9 mouse cellular contexts compared by ENCODE assay signal in genomic region chr7:133120221-133120751, GRCm38 (mm10). TPM values are rescaled to one million over a fixed set of nuclear protein-coding genes. Genes with fewer than 3 reads are reported as not detected.
DNase-seq lines count a peak whose midpoint lies in the region; ATAC-seq and TF ChIP-seq lines count a peak whose summit lies in the region.
"Had no signal": no experiment of that assay in that cellular context is flagged by ENCODE, and none has a peak within 500 bp of the region (broad histone marks: within the 10 kb centered on the region; RNA-seq: fewer than 3 reads in every experiment).

No protein-coding gene starts in this region.

- TF ChIP-seq CTCF in heart, postnatal 0 days (IDR thresholded peaks at IDR 0.05; ENCODE audit: low read depth), result no peak

- peak overlapping the region; percentile 26; the same call in 1 of the 2 replicates for H3K27ac ChIP-seq in heart, postnatal 0 days (ENCODE audit: low read depth)
- peak overlapping the region; percentile 99 for H3K27ac ChIP-seq in embryonic facial prominence, embryonic 10.5 days (replicated peaks)
- H3K27ac ChIP-seq in intestine, embryonic 16.5 days (ENCODE audit: low read length), result peak overlapping the region; percentile 57
- H3K27ac ChIP-seq in neural tube, embryonic 13.5 days (replicated peaks), result peak overlapping the region; percentile 64

- peak overlapping the region; percentile 93 for H3K4me3 ChIP-seq in heart, postnatal 0 days (ENCODE audit: low read depth, low read length)
- H3K4me3 ChIP-seq in embryonic facial prominence, embryonic 10.5 days, result peak overlapping the region; percentile 98
- peak overlapping the region; percentile 39 for H3K4me3 ChIP-seq in intestine, embryonic 16.5 days (ENCODE audit: low read length)
- peak overlapping the region; percentile 94 for H3K4me3 ChIP-seq in neural tube, embryonic 13.5 days
- H3K4me3 ChIP-seq: erythroblast, embryonic 14.5 days had no signal

- peak overlapping the region; percentile 38 for H3K9ac ChIP-seq in heart, postnatal 0 days (replicated peaks; ENCODE audit: low read depth, low read length)
- peak overlapping the region; percentile 65 for H3K9ac ChIP-seq in intestine, embryonic 16.5 days (ENCODE audit: low read depth, low read length)
- peak overlapping the region; percentile 66 for H3K9ac ChIP-seq in neural tube, embryonic 13.5 days

- no peak for ATAC-seq in heart, postnatal 0 days (ENCODE audit: insufficient read depth, low read depth)
- ATAC-seq in intestine, embryonic 16.5 days, result no peak
- ATAC-seq in neural tube, embryonic 13.5 days (ENCODE audit: low read depth), result no peak

- H3K36me3 ChIP-seq in heart, postnatal 0 days (replicated peaks; ENCODE audit: control insufficient read depth, insufficient read depth, low read length), result no peaks in the 10 kb centered on the region
- H3K36me3 ChIP-seq in embryonic facial prominence, embryonic 10.5 days (replicated peaks), result no peaks in the 10 kb centered on the region
- no peaks in the 10 kb centered on the region for H3K36me3 ChIP-seq in intestine, embryonic 16.5 days (ENCODE audit: control insufficient read depth, insufficient read depth, low read length)
- H3K36me3 ChIP-seq in neural tube, embryonic 13.5 days, result no peaks in the 10 kb centered on the region

- no peak for TF ChIP-seq EP300 in heart, postnatal 0 days (IDR thresholded peaks at IDR 0.05; ENCODE audit: low read depth)

- DNase-seq in heart, postnatal 0 days (ENCODE audit: low spot score), result no peak
- DNase-seq in heart, postnatal 25 days (ENCODE audit: low spot score), result no peak
- DNase-seq in embryonic facial prominence, embryonic 10.5 days (ENCODE audit: low spot score), result peak; percentile 60
- no peak for DNase-seq in layer of hippocampus, postnatal 36 days
- no peak for DNase-seq in adrenal gland, postnatal 14 days
- no peak for DNase-seq in spleen, postnatal 4 days (ENCODE audit: low spot score in 2 of 2)

- no peaks in the 10 kb centered on the region for H3K9me3 ChIP-seq in heart, postnatal 0 days (replicated peaks; ENCODE audit: control insufficient read depth, low read length)
- no peaks in the 10 kb centered on the region for H3K9me3 ChIP-seq in embryonic facial prominence, embryonic 10.5 days
- H3K9me3 ChIP-seq in intestine, embryonic 16.5 days (ENCODE audit: control insufficient read depth, low read length), result no peaks in the 10 kb centered on the region
- H3K9me3 ChIP-seq in neural tube, embryonic 13.5 days, result no peaks in the 10 kb centered on the region

- peak overlapping the region; percentile 68 for H3K4me2 ChIP-seq in heart, postnatal 0 days (ENCODE audit: low read depth, low read length)
- peak overlapping the region; percentile 93 for H3K4me2 ChIP-seq in intestine, embryonic 16.5 days (ENCODE audit: low read depth, low read length)
- H3K4me2 ChIP-seq in neural tube, embryonic 13.5 days, result peak overlapping the region; percentile 95

- H3K4me1 ChIP-seq in heart, postnatal 0 days (ENCODE audit: control insufficient read depth, insufficient read depth), result peaks cover 51% of the 10 kb centered on the region
- peaks cover 68% of the 10 kb centered on the region for H3K4me1 ChIP-seq in embryonic facial prominence, embryonic 10.5 days
- peaks cover 48% of the 10 kb centered on the region for H3K4me1 ChIP-seq in intestine, embryonic 16.5 days (ENCODE audit: control insufficient read depth, insufficient read depth, low read length)
- H3K4me1 ChIP-seq in neural tube, embryonic 13.5 days (replicated peaks), result peaks cover 72% of the 10 kb centered on the region

- intact Hi-C loops in heart, postnatal 25 days (cut with DNase I), result loop anchor here (5.0 to 10.0 kb wide), 3 partner anchors 43 to 455 kb away; partner anchors contain the start of genes Abraxas2 and Eef1akmt2

- H3K27me3 ChIP-seq in heart, postnatal 0 days (ENCODE audit: control insufficient read depth, insufficient read depth, low read length), result no peaks in the 10 kb centered on the region
- H3K27me3 ChIP-seq in embryonic facial prominence, embryonic 10.5 days (replicated peaks; ENCODE audit: low read depth, poor library complexity, severe bottlenecking), result peaks cover 7% of the 10 kb centered on the region
- H3K27me3 ChIP-seq in intestine, embryonic 16.5 days (replicated peaks; ENCODE audit: control insufficient read depth, insufficient read depth, low read length), result no peaks in the 10 kb centered on the region
- peaks cover 1% of the 10 kb centered on the region; the same call in 1 of the 2 replicates for H3K27me3 ChIP-seq in neural tube, embryonic 13.5 days

- 16% methylated on average over 15 of the region's 15 CpGs for WGBS in heart, postnatal 0 days
- WGBS in embryonic facial prominence, embryonic 10.5 days, result 1% methylated on average over 15 of the region's 15 CpGs
- WGBS in intestine, embryonic 16.5 days, result 22% methylated on average over 15 of the region's 15 CpGs
- 2% methylated on average over 15 of the region's 15 CpGs for WGBS in neural tube, embryonic 13.5 days

RNA-seq across cellular contexts. Expression of gene Fgfr2, which starts 2.9 kb away (rescaled TPM):
- 10.0 and 11.5 TPM in 2 replicates for total RNA-seq in heart, postnatal 0 days (2014; rRNA removed; ENCODE audit: low replicate concordance)
- 3.8 TPM in 2 replicates for polyA plus RNA-seq in heart, postnatal 0 days (2015; fragmentation: Nextera tagmentation; extraction: Ambion mirVana)
- 1 to 10 TPM; 1.7 to 1.8 TPM for total RNA-seq in heart, postnatal 25 days (2021)
- 74.3 and 77.5 TPM in 2 replicates for polyA plus RNA-seq in embryonic facial prominence, embryonic 10.5 days (2016; fragmentation: Nextera tagmentation; extraction: Ambion mirVana)
- 47.3 and 47.6 TPM in 2 replicates for polyA plus RNA-seq in intestine, embryonic 16.5 days (2015; fragmentation: Nextera tagmentation; extraction: Ambion mirVana)
- 22.9 and 30.6 TPM in 2 replicates for polyA plus RNA-seq in neural tube, embryonic 13.5 days (2015; fragmentation: Nextera tagmentation; extraction: Ambion mirVana)
- 10 to 100 TPM; 45.4 to 47.9 TPM for total RNA-seq in layer of hippocampus, postnatal 36 days (2021)
- total RNA-seq in adrenal gland, postnatal 14 days (2021), result 192 and 227 TPM in 2 replicates
- polyA plus RNA-seq: erythroblast, embryonic 14.5 days had no signal

RNA-seq across cellular contexts. Expression of gene Ctbp2, which starts 3.9 kb away (rescaled TPM):
- 66.6 and 71.3 TPM in 2 replicates for total RNA-seq in heart, postnatal 0 days (2014; rRNA removed; ENCODE audit: low replicate concordance)
- polyA plus RNA-seq in heart, postnatal 0 days (2015; fragmentation: Nextera tagmentation; extraction: Ambion mirVana), result 27.0 and 27.9 TPM in 2 replicates
- total RNA-seq in heart, postnatal 25 days (2021), result 10 to 100 TPM; 24.8 to 36.1 TPM
- 117 and 121 TPM in 2 replicates for polyA plus RNA-seq in embryonic facial prominence, embryonic 10.5 days (2016; fragmentation: Nextera tagmentation; extraction: Ambion mirVana)
- 78.3 and 80.2 TPM in 2 replicates for polyA plus RNA-seq in intestine, embryonic 16.5 days (2015; fragmentation: Nextera tagmentation; extraction: Ambion mirVana)
- 73.1 and 94.2 TPM in 2 replicates for polyA plus RNA-seq in neural tube, embryonic 13.5 days (2015; fragmentation: Nextera tagmentation; extraction: Ambion mirVana)
- total RNA-seq in layer of hippocampus, postnatal 36 days (2021), result 10 to 100 TPM; 50.2 to 57.2 TPM
- 63.2 and 70.6 TPM in 2 replicates for total RNA-seq in adrenal gland, postnatal 14 days (2021)

Comparison
In these comparisons a context has a peak if more than half of its experiments do, and no peak if none do; other contexts are left out.
1. H3K27ac ChIP-seq: peak in every context shown above with its lines; median percentile 99 in embryonic facial prominence, embryonic 10.5 days; 64 in neural tube, embryonic 13.5 days; 57 in intestine, embryonic 16.5 days; 26 in heart, postnatal 0 days.
2. H3K4me3 ChIP-seq: peak in every context shown above with its lines; median percentile 98 in embryonic facial prominence, embryonic 10.5 days; 94 in neural tube, embryonic 13.5 days; 93 in heart, postnatal 0 days; 39 in intestine, embryonic 16.5 days.